Mouse (Mus musculus) frontal cortex, postnatal 10 days (tissue): ENCODE results near the gene Rmnd1.

ENCODE experiments used
- DNase-seq, 2 experiments: peaks; one replicate each; pipeline ENCODE4 v3.0.0; 2022; ENCODE audit warnings: low spot score in 2 of 2, mixed read lengths in 1 of 2

Gene Rmnd1

DNA sequence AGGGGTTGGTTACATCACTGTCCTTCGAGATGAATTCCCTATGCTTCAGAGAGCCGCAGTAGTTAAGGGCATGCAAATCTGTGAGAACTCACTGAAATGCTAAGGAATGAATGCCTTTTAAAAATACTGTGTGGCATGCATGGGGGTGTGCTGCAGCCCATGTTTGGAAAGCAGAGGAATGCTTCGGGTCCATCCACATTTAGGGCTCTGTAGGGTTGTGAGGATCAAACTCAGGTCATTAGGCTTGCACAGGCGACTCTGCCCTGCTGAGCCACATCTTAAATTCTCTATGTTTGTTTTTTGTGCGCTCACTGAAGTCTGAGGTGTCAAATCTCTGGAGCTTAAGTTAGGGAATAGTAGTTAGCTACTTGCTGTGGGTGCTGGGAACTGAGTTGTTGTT, 41.1 kb downstream of the Rmnd1 start:
- no peak for DNase-seq

GRCm38 (mm10) chr10:4390550-4390949, 41.6 kb downstream of the Rmnd1 start:
- no peak for DNase-seq

- no peak for DNase-seq
These were observed 42.6 kb downstream of the Rmnd1 start for GRCm38 (mm10) chr10:4389461-4390112.

- no peak for DNase-seq
These were observed 43.2 kb downstream of the Rmnd1 start for GRCm38 (mm10) chr10:4389036-4389435.

- DNase-seq, result no peak
These were observed 43.8 kb downstream of the Rmnd1 start for GRCm38 (mm10) chr10:4388384-4388745.

DNA sequence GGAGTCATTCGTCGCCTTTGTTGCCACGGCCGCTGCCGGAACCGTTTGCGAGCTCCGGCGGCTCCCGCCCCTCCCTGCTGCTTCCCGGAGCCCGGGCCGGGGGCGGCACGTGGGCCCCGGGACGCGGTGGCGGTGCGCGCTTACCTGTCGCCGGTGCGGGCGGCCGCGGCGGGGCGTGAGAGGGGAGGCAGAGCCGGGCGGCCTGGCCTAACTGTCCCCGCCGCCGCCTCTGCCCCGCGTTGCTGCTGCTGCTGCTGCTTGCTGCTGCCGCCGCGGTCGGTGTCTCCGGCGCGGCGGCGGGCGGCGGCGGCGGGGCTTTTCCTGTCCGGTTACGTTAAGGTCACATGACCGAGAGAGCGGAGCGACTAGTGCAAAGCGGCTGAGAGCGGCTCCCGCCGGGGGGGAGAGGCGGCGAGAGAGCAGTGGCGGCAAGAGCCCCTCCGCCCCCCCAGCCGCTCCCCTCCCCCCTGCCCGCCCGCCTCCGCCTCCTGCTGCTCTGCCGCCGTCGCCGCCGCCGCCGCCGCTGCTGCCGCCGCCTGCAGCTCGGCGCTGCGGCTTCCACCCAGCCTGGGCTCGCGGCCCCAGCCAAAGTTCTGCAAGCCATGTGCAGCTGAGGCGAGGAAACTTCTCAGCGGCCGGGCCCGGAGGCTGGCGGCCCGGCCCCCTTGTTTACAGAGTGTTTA, 44.3 kb downstream of the Rmnd1 start, which contains the start of gene Zbtb2:
Gene Zbtb2 (minus strand): TSS at position 408 of the 683 bp plus-strand sequence.
- peak; percentile 67 to 72 for DNase-seq

GRCm38 (mm10) chr10:4386609-4387591, 45.3 kb downstream of the Rmnd1 start:
- peak; percentile 93 to 95 for DNase-seq

DNA sequence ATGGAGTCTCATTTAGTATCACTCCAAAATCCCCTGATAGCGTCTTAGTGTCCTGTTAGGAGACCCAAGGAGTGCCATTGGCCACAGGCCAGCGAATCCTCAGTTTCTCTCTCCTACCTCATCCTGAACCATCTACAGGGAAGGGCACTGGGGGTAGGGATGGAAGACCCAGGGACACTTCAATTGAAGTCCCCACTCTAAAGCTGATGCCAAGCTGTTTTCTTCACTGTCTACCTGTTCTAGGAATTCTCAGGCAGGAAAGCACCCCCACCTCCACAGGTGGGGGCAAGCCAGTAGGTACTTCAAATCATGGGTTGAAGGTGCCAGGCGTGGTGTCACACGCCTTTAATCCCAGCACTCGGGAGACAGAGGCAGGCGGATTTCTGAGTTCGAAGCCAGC, 47.9 kb downstream of the Rmnd1 start:
- DNase-seq, result no peak

DNA sequence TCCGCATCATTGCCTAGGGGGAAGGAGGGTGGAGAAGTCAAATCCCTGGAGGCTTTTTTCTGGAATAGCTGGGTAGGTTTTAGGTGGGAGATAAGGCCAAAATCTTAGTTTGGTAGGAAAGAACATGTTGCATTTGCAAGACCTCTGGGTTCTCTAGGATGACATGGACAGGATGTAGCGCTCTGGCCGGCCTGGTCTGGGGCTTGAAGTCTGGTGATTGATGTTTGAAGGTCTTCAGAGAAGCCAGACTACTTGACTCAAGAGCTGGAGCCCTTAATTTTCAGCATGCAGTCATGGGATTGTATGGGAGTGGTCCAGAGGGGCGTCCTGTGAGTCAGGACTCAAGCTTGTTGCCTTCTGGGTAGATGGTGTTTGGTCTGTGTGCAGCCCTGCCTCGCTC, 51.4 kb downstream of the Rmnd1 start:
- no peak for DNase-seq

DNA sequence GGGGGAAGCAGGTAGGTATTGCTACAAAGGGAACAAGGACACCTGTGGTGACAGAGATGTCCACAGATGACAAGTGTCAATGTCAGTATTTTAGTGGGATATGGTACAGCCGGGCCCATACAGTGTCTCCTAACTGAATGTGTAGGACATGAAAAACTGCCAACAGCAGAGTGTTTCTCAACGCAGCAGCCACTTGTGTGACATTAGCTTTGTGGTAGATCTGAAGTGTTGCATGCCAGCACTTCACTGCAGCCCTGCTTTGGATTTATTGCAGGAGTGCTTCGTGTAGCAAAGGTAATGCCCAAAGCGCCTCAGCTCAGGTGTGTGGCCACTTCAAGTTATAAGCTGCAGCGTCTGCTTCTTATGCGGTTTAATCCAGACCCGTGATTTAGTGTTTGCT, 55.3 kb downstream of the Rmnd1 start:
- no peak for DNase-seq

DNA sequence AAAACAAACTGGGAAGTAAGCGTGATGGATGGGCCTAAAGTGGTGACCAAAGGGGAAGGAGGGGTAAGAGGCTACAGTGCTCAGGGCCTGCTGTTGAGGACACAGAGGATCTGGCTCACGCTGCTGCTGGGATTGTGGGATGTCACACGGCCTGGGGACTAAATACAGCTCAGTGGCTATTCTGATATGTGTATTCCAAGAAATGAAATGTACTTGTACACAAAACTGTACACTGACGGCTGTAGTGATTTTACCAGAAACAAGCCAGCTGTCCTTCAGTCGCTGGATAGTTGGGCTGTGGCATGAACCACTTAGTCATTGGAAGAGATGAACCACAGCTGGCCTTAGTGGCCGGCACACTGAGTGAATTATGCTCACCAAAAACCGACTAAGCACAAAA, 55.7 kb downstream of the Rmnd1 start:
- DNase-seq, result no peak

GRCm38 (mm10) chr10:4375267-4375666, 56.9 kb downstream of the Rmnd1 start:
- DNase-seq, result no peak

GRCm38 (mm10) chr10:4374734-4375133, 57.5 kb downstream of the Rmnd1 start:
- DNase-seq, result no peak

DNA sequence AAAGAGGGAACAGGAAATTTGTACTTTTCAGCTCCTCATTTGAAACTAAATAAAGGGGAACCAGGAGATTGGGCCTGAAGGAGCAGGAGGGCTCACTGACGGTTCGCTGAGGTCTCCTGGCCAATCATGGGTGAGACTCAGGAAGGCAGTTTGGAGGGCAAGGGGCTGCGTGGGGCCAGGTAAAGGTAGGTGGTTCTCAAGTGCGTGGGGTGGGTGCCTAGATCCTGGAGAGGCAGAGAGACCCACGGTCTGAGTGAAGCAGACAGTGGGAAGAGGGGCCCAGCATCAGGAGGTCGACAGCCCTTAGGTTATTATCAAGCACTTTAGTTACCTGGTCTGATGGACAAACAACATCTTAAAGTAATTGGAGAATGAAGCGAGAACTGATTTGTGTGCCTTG, 57.9 kb downstream of the Rmnd1 start:
- no peak for DNase-seq

- DNase-seq, result no peak
These were observed 58.6 kb downstream of the Rmnd1 start for GRCm38 (mm10) chr10:4373558-4373957.

- no peak for DNase-seq
These were observed 60.2 kb downstream of the Rmnd1 start for GRCm38 (mm10) chr10:4372011-4372410.

DNA sequence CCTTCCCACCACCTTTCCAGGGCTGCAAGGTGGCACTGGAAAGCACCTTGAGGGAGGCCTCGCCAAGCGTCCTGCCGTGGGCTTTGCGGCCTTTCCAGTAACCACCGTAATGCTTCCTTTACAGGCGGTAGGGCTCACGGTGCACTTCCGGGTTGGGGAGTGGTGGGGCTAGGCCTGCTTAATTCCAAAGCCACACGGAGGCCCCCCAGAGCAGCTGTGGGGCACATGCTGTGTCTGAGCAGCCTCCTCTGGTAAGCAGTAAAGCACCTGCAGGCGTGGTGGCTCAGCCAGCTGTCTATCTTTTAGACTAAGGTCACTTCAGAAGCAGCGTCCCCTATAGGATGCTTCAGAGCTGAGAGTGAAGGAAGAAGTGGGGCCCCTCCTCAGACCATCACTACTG, 62.1 kb downstream of the Rmnd1 start:
- no peak for DNase-seq

- no peak for DNase-seq
These were observed 67.6 kb downstream of the Rmnd1 start for GRCm38 (mm10) chr10:4364618-4365017.

DNA sequence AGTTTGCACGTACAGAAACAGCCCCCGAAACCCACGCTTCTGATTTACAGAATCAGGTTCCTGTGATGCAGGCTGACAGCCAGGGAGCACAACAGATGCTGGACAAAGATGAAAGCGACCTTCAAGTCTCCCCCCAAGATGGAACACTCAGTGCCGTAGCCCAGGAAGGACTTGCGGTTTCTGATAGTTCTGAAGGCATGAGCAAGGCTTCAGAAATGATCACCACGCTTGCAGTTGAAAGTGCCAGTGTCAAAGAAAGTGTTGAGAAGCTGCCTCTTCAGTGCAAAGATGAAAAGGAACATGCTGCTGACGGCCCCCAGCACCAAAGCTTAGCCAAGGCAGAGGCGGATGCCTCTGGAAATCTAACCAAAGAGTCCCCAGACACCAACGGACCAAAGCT, 74.8 kb downstream of the Rmnd1 start:
- DNase-seq, result no peak

DNA sequence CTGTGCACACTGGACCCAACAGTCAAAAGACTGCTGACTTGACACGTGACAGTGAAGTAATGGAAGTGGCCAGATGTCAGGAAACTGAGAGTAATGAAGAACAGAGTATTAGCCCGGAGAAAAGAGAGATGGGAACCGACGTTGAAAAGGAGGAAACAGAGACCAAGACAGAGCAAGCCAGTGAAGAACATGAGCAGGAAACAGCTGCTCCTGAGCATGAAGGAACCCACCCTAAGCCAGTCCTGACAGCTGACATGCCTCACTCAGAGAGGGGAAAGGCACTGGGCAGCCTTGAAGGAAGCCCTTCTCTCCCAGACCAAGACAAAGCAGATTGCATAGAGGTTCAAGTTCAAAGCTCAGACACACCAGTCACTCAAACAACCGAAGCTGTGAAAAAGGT, 75.5 kb downstream of the Rmnd1 start:
- DNase-seq, result no peak

- DNase-seq, result no peak
These were observed 76.2 kb downstream of the Rmnd1 start for GRCm38 (mm10) chr10:4355882-4356451.
